Mouse (Mus musculus) thymus, postnatal 10 days (tissue): ENCODE data around the gene Ptges2.
"Not testable (repeated sequence)": the region's sequence is repeated elsewhere in the genome, so short reads cannot be mapped to it uniquely, and the experiment has no call there.

Experiments
- DNase-seq, 2 experiments: peaks; one replicate each; pipeline ENCODE4 v3.0.0; 2021; ENCODE audit warnings: low spot score in 2 of 2

The Ptges2 gene

DNA sequence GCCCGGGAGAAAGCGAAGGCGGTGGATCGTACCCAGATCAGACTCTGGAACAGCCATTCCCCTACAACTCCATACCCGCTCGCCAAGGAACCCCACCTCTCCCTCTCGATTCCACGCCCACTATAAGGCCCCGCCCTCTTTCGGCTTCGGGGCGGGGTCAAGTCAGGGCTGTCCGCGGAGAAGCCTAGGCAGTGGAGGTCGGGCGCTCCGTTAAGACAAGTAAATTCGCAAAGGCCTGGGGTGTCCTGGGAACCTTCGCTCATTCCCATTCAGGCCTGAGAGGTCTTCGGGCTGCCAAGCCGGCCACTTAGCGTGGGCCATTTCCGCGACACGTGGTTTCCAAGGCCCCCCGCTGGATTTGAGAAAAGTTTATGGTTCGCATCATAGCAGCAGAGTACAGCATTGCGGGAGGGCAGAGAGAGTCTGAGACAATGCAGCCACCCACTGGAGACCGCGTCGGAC lies at the start of gene Ptges2:
Ptges2 (plus strand) TSS at position 413 of the 462 bp plus-strand sequence.
- DNase-seq = peak; percentile 84 to 88

DNA sequence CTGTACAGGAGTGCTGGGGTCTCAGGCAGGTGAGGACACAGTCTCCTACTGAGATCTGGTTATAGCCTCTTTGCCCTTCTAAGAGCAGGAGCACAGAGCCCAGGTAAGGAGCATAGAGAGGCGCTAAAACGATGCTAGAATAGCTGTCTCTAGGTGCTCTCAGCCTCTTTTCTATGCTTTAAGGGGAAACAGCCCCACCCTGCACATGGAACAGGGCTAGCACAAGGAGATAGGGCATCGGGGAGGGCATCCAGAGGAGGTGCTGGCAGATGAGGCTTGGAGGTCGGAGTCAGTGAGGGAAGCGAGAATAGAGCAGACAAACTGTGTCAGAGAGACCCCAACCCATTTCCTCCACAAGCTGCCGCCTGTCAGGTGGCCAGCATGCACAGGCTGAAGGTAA lies 48.7 kb upstream of the Ptges2 start:
- no peak for DNase-seq

DNA sequence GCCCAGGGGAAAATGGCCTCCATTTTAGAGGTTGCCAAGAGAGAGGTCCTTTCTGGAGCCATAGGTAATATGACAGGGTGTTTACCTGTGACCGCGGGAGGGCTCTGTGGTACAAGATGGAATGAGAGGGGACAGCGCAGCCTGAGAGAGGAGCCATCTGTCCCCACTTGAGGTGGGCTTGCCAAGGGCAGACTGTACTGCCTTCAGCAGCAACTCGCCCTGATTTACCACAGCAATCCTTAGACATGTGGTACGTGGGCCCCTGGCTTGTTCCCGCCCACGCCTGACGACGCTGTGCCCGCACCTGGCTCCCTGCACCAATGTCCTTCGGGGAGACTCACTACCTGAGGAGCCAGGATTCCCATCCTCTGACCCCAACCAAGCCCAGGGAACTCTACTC lies 47.4 kb upstream of the Ptges2 start:
- no peak for DNase-seq

DNA sequence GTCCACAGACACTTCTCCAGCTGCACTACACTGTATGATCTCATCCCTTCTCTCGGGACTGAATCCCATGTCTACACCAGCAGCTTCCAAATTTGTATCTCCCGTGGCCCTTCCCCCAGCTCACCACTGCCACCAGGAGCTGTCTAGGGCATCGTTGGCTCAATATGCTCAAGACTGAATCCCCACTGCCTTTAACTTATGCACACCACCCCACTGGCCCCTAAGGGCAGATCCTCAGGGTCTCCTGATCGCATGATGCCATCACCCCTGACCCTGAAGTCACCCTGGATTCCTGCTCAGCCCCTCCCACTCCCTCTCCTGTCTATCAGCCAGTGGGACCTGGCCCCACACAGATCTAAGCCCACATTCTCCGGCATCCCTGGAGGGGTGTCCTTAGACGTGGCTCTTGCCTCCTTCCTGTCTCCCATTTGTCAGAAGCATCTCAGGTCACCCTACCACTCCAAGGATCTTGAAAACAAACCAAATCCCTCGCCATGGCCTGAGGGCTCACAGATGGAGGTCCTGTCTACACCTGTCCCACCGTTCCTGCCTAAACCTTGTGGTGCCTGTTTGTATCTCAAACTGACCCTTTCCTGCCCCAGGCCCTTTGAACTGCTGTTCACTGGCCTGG lies 46.0 kb upstream of the Ptges2 start:
- DNase-seq = no peak

DNA sequence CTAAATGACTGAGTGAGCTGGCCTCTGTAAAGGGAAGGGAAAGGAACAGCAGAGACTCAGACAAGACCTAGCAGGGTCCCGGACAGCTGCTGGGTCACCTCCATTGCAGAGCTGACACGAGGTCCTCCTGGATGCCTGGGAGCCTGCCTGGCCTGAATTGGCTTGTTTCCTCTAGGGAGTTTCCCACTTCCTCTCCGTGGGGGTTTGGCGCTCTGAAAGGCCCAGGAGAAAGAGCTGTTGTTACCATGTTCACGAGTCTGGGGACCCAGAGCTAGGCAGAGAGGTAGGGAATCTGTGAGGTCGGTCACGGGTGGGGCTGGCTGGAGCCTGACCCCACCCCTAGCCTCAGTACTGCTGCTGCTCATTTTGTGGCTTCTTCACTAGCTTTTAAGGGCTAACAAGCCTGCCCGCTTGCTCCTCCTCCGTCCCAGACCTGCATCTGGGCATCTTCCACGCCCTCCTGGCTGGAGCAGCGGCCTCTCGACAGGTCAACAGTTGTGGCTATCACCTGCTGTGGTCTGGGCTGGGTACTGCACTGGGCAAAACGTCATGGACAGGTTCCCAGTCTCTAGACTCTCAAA lies 45.1 kb upstream of the Ptges2 start:
- no peak for DNase-seq

DNA sequence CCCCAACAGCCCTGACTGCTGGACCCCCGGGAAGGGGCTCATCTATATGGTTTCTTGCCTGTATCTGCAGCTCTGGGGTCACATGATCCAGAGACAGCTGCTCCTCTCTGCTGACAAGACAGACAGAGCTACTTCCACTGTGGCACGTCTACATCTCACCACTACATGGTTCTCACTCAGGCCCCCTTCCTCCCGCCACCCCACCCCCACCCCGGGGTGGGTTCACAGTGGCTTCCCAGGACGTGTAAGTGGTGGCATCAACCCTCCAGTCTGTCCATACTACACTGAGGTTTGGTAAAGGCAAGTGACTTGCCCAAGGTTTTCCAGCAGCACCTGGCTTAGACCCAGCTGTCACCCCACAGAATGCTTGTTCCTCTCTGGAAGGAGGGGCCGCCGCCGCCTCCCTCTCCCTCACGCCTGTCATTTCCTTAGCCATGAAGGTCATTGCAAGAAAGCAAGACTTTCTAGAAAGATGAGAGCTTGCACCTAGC lies 44.2 kb upstream of the Ptges2 start:
- no peak for DNase-seq

DNA sequence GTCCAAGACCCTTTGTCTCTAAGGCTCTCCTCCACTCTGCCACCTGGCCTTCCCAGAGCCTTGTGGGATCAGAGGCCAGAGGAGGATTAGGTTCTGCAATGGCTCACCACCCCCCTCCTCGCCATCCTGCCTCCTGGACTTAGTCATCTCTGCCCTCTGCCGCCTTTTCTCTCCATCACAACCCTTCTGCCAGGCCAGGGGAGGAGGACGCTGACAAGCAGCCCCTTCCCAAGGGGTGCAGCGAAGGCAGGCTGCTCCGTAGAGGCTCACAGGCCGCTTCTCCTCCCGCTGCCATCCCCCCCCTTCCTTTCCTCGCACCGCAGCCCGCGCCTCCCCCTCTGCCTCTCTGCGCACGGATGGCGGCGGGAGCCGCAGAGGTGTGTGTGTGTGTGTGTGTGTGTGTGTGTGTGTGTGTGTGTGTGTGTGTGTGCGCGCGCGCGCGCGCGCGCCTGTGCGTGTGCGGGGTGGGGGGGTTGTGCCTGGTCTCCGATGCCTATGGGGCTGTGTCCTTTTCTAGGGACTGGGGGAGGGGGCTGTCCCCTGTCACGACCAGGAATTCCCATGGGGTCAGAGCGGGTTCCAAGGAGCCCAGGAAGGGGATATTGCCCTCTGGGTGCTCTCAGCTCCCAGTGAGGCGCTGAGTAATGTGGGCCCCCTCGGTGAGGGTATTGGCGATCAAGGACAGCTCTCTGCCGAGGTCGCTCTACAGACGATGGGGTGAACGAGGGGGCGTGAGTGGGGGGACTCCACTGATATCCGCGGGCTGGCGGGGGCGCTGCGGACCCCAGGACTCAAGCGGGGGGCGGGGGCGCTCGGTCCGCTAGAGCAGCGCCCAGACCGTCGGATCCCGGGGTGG lies 43.3 kb upstream of the Ptges2 start, which contains the start of gene Ciz1:
Ciz1 (plus strand) TSS at position 177 of the 856 bp plus-strand sequence.
- DNase-seq = peak in 1 of 2 experiments; percentile 21

DNA sequence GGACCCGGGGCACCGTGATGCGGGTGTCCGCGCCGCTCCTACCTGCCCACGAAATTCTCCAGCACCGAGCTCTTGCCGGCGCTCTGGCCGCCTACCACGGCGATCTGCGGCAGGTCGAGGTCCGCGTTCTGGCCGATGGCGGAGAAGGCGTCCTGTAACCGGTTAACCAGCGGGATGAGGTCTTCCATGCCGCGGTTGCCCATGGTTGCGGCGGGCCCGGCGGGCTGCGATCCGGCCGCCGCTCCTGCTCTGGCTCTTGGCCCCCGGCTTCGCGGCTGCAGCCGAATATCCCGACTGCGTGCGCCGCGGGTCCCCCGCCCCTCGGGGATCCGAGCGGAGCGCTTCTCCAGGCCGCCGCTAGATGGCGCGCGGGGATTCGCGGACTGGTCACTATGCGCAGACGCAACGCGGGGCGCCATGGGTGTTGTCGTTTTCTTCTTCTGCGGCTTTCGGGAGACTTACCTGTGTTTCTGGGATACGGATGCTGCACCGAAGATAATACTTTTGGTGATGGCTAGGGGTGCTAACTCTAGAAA lies 42.6 kb upstream of the Ptges2 start, which contains the start of gene Dnm1:
Dnm1 (minus strand) TSS at position 332 of the 536 bp plus-strand sequence.
- peak; percentile 68 to 90 for DNase-seq

DNA sequence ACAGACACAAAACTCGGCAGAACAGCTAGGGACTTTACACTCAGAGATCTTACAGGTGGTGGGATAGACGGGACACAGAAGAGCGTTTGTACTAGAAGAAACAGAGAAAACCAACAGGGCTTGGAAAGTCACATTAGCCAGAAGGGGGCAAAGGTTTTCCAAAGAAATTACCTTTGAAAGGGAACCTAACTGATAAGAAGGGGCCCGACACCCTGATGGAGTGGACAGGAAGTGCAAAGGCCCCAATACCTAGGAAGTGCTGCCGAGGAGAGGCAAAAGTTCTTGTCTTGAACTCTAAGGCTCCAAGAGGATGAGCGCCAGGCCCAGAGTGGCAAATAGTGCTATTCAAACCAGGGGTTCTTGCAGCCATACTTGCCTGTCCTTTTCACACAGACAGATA lies 41.9 kb upstream of the Ptges2 start:
- DNase-seq = no peak

DNA sequence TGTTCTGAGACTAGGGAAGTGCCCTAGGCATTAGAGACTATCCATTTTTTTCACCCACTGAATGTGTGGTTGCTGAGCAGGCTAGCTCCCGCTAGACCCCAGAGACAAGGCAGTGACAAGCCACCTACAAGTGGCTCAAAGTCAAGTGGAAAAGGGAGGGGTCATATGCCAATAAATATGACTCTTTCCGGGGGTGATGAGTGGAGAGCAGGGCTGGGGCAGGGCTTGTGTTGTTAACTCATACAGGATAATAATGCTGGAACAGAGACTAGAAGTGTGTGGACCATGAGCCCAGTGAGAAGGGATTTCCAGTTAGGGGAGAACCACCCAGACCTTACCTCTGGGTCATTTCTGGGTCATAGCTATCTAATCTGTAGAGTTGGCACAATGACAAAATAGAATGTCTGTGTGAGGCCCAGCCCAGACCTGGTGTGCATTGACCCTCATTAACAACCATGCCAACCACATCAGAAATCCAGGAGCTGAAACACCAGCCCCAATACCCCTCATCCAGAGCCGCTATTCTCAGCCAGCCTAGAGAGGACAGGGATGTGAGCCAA lies 41.3 kb upstream of the Ptges2 start:
- no peak for DNase-seq

DNA sequence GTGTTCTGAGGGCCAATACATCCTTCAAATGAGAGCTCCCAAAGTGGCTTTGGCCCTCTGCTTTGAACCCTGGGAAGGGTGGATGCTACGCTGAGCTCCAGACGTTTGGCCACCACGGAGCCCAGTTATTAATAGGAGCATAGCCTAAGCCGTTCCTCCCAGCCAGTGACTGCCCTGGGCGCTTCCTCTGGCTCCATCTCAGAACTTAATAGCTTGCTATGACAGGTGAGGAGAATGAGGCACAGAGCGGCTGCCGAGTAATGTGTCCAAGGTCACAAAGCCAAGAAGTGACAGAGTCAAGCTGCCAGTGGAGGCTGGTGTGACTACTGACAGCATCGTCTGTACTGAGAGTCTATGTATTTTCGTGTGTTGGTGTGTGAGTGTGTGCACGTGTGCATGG lies 39.5 kb upstream of the Ptges2 start:
- no peak for DNase-seq

DNA sequence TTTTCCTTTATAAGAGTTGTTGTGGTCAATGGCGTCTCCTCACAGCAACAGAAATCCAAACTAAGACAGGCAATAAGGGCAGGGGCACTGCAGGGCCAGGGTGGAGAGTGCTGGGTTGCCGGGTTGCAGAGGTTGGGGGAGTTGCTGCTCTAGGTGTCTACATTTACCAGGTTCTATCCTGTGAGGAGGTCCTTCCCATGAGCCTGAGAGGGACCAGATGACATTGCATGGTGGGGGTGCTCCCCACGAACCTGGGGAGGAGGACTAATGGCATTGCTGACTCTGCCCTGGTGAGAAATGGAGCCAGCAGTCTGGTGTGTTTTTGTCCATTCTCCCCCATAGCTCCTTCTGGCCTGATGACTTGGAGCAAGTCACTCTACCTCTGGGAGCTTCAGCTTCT lies 38.0 kb upstream of the Ptges2 start:
- no peak for DNase-seq

DNA sequence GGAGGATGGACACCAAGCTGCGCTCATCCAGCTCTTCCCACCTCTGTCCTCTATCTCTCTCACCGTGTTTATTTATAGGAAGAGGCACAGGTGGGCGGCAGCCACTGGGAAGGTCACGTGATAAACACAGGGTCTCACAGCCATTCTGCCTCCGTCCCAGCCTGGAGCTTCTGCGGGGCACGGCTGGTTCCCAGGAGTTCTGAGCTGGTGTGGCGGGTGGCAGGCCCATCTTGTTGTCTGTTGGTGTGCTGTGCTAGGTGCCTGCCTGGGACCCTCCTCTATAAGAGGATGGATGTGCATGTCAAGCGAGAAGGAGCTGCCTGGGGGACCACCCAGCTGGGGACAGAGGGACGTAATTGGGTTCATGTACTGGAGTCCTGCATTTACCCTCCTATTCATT lies 37.3 kb upstream of the Ptges2 start:
- DNase-seq = no peak

DNA sequence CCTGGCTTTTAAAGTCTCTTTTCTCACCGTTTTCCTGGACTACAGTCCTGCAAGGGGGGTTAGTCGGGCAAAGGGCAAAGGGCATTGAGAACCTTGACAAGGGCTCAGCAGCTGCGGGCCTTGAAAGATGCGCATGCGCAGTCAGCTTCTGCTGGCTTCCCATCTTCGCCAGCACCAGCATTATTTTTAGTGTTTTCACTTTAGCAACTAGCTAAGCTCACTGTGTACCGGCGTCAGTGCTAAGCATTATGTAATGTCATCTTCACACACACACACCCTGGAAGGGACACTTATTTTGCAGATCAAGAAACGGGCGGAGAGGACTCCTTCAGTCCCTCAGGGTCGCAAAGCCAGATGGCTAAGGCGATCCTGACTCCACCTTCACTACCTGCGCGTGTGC lies 35.0 kb upstream of the Ptges2 start:
- peak; percentile 38 to 64 for DNase-seq

DNA sequence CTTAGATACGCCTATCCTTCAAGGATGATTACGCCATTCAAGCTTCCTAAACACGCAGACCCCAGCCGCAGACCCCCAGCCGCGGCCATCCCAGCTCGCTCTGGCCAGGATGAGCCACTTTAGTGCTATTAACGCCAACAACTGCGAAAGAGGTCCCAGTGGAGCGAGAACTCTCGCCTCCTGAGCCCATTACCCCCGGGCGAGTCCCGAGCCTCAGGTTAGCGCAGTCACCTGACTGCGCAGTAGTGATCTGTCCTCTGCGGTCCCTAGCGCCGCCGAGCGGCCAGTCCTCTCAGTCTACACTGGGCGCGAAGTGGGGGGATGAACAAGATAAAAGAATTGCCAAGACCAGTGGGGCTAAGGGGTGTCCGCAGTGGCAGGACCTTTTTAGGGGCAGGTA lies 34.3 kb upstream of the Ptges2 start:
- peak in 1 of 2 experiments; percentile 41 for DNase-seq

DNA sequence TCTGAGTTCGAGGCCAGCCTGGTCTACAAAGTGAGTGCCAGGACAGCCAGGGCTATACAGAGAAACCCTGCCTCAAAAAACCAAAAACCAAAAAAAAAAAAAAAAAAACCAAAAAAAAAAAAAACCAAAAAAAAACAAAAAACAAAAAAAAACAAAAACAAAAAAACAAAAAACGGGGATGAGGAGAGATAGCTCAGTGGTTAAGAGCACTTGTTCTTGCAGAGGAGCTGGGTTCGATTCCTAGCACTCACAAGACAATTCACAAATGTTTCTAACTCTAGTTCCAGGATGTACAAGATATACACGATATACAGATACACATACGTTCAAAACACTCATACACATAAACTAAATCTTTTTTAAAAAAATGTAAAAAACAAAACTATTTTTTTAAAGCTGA lies 33.4 kb upstream of the Ptges2 start:
- DNase-seq = not testable (repeated sequence)

DNA sequence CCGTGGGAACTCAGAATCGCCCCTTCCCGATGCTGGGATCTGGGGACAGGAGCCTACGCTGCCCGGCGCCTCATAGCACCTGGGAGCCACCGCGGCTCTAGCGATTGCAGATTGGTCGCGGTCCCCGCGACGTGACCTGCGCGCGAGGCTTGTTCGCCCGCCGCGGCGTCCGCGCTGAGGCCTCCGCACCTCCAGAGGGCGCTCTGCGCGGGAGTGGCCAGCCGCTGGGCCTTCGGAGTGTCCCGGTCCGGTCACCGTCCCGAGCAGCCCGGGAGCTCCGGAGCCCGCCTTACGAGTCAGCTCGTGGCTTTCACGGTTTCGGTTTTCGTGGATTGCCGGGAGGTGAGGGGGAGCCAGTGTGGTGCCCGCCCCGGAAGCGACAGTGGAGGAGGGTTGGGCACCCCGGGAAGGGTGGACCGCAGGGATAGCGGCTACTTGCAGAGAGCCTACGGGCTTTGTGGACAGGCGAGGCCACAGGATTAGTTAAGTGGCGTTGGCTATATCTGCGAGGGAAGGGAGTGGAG lies 32.8 kb upstream of the Ptges2 start:
- DNase-seq = peak; percentile 69 to 85

DNA sequence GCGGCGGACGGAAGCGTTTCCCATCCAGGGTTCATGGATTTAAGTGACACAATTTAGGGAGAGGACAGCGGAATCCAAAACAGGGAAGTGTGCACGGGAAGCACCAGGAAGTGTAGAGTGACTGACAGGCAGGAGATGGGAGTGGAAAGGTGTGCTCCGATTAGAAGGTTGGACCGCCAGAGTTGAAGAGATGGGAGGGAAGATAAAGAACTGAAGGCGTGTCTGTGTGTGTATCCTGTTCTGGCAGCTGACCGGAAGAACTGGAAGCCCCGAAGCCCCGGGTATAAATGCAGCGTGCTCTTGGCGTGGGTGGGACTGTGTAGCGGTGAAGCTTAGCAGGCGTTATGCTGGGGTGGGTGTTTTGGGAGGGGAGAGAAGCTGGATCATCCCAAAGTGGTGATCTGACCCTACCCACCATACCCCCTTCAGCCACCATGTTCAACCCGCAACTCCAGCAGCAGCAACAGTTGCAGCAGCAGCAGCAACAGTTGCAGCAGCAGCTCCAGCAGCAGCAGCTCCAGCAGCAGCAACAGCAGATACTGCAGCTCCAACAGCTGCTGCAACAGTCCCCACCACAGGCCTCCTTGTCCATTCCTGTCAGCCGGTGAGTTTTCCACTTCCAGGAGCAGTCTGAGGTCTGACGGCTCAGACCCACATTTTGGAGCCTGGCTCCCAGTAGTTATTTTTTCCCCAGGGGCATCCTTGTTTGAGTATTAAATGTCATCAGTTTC lies 32.2 kb upstream of the Ptges2 start:
- peak in 1 of 2 experiments; percentile 17 for DNase-seq

DNA sequence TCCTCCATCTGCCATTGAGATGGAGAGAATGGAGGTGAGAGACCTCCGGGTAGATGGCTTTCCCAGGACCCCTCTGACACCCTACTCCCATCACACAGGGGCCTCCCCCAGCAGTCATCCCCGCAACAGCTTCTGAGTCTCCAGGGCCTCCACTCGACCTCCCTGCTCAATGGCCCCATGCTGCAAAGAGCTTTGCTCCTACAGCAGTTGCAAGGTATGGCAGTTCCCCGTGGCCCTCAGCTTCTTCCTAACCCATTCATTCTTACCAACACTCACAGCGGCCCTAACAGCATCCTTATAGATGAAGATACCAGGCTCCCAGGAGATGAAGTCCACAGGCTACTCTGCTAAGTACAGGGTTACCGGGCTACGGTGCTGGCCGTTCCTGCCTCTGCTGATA lies 31.6 kb upstream of the Ptges2 start:
- DNase-seq = no peak

DNA sequence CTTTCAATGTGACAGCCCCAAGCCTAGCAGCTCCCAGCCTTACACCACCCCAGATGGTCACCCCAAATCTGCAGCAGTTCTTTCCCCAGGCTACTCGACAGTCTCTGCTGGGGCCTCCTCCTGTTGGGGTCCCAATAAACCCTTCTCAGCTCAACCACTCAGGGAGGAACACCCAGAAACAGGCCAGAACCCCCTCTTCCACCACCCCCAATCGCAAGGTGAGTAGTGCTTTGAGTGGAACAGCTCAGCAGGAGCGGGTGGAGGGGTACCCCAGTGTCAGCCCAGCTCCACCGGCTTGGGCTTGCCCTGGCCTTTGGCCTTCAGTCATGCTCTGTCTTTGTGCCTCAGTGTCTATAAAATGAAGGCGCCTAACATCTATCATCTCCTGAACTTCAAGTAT lies 28.4 kb upstream of the Ptges2 start:
- DNase-seq = no peak

DNA sequence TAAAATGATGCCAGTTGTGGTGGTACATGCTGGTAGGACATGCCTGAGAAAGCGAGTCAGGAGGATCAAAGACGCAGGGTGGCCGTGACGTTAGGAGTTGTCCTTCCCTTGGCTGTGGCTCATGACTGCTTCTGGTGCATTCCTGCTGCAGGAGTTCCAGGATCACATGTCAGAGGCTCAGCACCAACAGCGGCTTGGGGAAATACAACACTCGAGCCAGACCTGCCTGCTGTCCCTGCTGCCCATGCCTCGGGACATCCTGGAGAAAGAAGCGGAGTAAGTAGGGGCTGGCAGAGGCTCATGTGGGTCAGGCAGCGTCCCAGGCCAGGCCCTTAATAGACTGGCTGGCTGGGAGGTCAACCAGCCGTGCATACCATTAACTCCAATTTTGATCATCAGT lies 21.5 kb upstream of the Ptges2 start:
- DNase-seq = no peak
